Mouse (Mus musculus) brown adipose tissue, adult 24 weeks (tissue): ENCODE data around the gene Car10. TPM values are rescaled to one million over a fixed set of nuclear protein-coding genes. Genes with fewer than 3 reads are reported as not detected.

Experiments
- H3K27ac ChIP-seq: fragments of 200-500 bp; replicated peaks from 2 replicates; pipeline ENCODE4 v1.5.1; 2012; ENCODE audit warnings: low read depth, mild to moderate bottlenecking, low read length
- H3K4me1 ChIP-seq: fragments of 200-500 bp; 2 replicates; pipeline ENCODE4 v1.6.1; 2012; ENCODE audit warnings: low read length, mixed read lengths; ENCODE audit not compliant: control insufficient read depth, insufficient read depth, insufficient read length
- H3K4me3 ChIP-seq: fragments of 200-500 bp; 2 replicates; pipeline ENCODE4 v1.5.1; 2012; ENCODE audit warnings: low read depth, mild to moderate bottlenecking, low read length, moderate library complexity; ENCODE audit not compliant: insufficient read depth
- polyA plus RNA-seq: library from polyadenylated mRNA; stranded (reverse); fragments of >200 nt; gene quantifications from 2 replicates; pipeline ENCODE4 v1.2.4, GENCODE M21; 2012; ENCODE audit not compliant: missing spikeins, insufficient read depth, insufficient read length

The Car10 gene
- polyA plus RNA-seq, 1 experiment: 0.52 TPM

DNA sequence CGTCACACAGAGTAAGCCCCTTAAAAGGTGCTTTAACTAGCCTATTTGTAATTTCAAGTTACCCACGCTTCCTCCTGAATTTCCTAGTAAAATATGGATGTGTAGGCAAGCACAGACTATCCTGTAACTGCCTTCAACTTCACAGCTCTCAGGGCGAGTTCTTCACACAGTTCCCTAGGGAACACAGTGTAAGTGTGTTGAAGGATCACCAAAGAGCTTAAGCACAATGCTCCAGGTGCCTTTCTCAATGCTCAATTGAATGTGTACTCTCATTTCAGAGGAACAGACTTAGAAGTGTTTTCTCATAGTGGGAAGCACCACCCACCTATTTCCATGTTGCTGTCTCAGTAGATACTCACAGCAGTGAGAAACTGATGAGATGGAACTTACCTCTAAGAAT lies 492.8 kb downstream of the Car10 start:
- no peak overlapping the region for H3K27ac ChIP-seq
- H3K4me3 ChIP-seq: no peak overlapping the region

DNA sequence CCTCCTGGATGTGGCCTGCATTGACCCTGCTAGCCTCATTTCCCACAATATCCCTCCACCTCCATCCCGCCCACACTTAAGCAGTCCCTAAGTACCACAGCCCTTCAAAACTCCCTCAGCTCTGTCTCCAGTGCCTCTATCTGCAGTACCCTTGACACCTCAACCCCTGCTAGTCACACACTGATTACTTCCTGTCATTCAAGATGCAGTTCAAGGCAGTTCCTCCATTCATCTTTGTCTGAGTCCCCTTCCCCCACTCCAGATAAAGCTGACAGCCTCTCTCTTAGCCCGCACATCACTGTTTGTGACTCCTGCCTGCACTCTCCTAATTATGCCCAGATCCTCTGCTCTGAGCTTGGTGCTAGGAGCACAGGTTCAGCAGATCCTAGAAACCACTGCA lies 496.2 kb downstream of the Car10 start:
- Histone ChIP-seq H3K4me3 (no peak overlapping the region), H3K27ac (no peak overlapping the region), H3K4me1 (no peaks in the 10 kb centered on the region)

More for the DNA sequence above, 492.8 kb downstream of the Car10 start:
- no peaks in the 10 kb centered on the region for H3K4me1 ChIP-seq

DNA sequence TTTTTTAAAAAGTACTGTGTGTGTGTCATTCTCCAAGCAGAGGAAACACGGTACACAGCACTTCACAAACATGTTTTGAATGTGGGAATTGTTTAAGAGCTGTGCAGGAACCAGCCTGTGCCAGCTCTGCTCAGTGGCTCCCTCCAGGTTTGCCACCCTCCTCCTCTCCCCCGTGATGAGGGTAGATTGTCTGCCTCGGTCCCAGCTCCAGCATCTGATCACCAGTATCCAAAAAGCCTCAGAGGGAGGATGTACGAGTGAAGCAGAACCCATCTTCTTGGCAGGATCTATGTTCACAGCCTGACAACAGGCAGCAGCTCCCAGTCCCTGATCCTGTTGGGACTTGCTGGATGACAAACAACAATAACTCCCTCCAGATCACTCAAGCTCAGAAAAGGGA lies 500.3 kb downstream of the Car10 start:
- H3K4me1 ChIP-seq: no peaks in the 10 kb centered on the region
- H3K4me3 ChIP-seq: no peak overlapping the region
- no peak overlapping the region for H3K27ac ChIP-seq

DNA sequence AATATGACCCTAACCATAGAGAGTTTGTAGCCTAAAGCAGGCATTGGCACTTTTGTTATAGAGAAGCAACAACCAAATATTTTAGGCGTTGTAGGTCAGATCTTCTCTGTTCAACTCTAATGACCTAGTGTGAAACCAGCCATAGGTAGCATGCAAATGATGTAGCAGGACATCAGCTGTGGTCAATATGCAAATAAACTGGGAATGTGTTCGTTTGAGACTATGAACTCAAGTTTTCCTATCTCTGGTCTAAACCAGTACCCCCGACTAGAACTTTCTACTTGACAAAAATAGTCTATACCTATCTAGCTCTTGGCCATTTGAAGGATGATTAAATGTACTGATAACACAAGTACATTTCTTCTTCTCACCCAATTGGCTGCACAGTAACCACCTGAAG lies 501.9 kb downstream of the Car10 start:
- Histone ChIP-seq H3K4me1 (no peaks in the 10 kb centered on the region), H3K27ac (no peak overlapping the region), H3K4me3 (no peak overlapping the region)

DNA sequence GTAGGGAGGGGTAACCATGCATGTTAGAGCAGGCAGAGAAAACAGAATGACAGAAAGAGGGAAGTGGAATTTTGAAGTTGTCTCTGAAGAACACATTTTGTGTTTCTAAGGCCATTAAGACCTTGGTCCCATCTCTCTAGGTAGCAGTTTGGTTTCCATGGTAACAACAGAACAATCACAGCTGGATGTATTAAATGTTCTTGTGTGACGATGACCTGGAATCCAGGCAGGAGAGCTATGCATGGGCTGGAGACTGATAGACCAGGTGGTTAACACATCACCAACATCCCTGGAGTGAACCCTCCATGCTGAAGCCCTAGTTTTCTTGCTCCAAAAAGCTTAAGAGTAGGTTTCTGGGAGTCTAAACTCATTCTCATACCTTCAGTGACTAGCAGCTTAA lies 505.7 kb downstream of the Car10 start:
- no peak overlapping the region for H3K4me3 ChIP-seq
- no peak overlapping the region for H3K27ac ChIP-seq
- H3K4me1 ChIP-seq: no peaks in the 10 kb centered on the region

DNA sequence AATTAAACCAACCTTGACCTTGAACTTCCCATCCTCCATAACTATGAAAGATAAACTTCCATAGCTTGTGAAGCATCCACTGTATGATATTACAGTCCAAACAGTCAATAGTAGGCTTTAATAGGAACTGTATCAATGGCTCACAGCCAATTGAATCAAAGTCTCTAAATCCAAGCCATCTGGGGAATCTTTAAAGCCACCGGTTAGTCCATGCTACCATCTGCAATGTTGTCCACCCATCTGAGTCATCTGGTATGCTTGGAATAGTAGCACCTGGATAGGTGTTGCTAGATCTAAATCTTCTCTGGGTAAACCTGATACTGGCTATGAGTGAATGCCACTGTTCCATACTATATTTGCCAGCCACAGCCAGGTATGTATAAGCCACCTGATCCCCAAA lies 509.3 kb downstream of the Car10 start:
- no peaks in the 10 kb centered on the region for H3K4me1 ChIP-seq
- no peak overlapping the region for H3K4me3 ChIP-seq
- no peak overlapping the region for H3K27ac ChIP-seq

DNA sequence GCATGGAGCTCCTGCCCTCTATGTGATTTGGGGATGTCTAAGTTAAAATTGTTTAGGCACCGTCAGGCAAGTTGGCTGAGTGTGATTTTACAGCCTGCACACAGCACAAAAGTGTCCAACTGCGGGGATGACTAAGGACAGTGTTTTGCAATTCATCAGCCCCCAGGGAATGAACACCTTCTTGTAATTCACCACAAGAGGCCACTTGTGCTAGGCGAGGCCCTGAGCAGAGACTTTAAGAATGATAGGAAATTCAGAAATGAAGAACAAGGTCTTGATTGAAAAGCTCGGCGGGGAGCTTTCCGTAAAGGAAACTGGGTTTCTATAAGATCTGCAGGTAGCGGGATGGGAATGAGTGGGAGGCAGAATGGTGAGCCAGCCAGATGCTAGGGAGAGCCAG lies 510.9 kb downstream of the Car10 start:
- Histone ChIP-seq H3K27ac (no peak overlapping the region), H3K4me3 (no peak overlapping the region), H3K4me1 (no peaks in the 10 kb centered on the region)

DNA sequence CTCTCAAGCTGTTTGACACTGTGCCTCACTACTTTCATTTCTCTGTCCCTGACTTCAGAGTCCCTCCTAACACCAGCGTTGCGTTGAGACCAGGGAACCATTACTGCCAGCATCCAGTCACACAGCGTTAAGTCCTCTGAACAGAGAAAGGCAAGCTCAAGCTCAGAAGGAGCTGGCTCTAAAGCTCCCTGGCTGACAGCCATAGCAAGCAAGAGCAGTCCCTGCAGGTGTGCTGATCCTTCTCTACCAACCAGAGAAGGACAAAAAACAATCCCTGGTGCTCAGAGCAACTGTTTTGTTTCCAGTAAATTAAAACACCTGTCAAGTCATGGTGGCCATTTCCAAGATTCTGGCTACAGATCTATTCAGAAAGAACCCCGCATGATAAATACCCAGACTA lies 514.2 kb downstream of the Car10 start:
- H3K4me1 ChIP-seq: no peaks in the 10 kb centered on the region
- H3K27ac ChIP-seq: no peak overlapping the region
- no peak overlapping the region for H3K4me3 ChIP-seq

DNA sequence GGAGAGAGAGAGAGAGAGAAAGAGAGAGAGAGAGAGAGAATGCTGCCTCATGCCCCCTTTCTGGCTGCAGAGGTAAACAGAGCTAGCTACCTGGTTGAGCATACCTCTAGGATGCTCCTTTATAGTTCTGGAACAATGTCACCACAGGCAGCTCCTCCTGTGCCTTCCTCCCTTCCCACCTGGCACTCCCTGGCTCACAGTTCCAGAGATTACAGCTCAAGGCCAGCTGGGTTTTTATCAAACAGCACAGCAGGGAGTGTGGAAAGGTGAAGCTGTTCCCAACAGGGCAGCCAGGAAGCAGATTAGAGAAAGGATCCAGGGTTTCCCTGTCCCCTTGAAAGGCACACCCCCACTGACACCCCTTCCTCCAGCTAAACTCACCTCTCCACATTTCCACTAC lies 517.0 kb downstream of the Car10 start:
- Histone ChIP-seq H3K4me1 (no peaks in the 10 kb centered on the region), H3K4me3 (no peak overlapping the region), H3K27ac (no peak overlapping the region)

DNA sequence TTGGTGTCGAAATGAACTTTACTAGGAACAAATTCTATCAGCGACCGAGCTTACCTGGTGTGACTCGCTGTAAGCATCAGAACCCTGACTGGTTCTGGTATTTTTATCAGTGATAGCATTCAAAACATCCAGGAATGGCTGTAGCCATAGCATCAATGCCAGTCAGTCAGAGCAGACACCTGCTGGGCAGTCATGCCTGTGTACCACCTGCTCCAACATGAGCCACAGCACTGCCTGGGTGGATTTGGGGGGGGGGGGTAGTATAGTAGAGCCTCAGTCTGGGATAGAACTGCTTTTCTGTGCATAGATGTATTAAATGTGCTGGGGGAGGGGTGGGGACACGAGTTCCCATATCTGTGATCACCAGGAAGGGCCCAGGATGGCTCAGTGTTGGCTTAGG lies 525.8 kb downstream of the Car10 start:
- no peak overlapping the region for H3K27ac ChIP-seq
- no peak overlapping the region for H3K4me3 ChIP-seq
- H3K4me1 ChIP-seq: no peaks in the 10 kb centered on the region

DNA sequence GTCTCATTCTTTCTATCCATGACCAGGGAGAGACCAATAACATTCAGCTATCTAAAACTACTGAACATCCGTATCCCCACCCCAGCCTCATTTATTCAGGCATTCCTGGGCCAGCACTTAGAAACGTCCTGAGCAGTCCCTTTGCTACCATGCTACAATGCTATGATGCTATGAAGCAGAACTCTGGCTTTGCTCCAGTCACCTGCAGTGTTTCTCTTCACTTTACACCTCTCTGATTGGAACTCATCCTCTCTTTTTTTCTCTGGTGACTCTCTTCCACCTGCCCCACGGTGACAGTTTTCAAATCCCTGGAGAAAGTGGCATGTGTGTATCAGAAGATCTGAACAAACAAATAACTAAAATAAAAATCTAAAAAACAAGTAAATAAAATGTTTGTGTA lies 541.6 kb downstream of the Car10 start:
- Histone ChIP-seq H3K4me3 (no peak overlapping the region), H3K4me1 (no peaks in the 10 kb centered on the region), H3K27ac (no peak overlapping the region)

DNA sequence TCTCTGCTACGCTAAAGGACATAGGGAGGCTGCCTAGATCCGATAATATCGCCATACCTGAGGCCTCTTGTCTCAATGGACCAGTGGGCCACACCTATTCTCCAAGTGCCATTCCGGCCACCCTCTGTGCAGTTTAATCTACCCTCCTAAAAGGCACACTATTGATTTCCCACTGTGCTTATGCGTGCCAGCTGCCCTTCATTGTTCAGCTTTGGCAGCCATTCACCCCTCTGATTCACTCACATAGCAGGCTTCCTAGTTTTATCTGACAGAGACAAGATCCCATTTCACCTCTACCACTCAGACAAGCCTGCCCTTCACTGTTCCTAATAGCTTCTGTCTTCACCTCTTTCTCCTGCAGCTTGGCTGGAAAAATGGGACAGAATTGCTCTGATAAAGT lies 543.1 kb downstream of the Car10 start:
- H3K4me1 ChIP-seq: no peaks in the 10 kb centered on the region
- no peak overlapping the region for H3K4me3 ChIP-seq
- no peak overlapping the region for H3K27ac ChIP-seq

DNA sequence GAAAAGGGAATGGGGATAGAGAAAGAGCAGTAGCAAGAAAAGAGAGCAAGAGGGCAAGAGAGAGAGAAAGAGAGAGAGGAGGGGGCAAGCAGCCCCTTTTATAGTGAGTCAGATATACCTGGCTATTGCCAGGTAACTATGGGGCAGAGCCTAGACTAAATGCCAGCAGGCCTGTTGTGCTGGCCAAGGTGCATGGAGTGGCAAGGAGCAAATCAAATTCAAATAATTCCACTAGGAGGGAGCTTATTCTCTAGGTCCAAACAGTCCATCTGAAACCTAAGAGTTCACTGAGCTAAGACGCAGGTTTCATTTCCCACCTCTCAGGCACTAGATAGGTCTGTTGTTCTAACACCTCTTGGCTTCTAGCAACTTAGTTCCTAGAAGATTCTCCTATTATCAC lies 544.5 kb downstream of the Car10 start:
- Histone ChIP-seq H3K27ac (no peak overlapping the region), H3K4me1 (no peaks in the 10 kb centered on the region), H3K4me3 (no peak overlapping the region)

DNA sequence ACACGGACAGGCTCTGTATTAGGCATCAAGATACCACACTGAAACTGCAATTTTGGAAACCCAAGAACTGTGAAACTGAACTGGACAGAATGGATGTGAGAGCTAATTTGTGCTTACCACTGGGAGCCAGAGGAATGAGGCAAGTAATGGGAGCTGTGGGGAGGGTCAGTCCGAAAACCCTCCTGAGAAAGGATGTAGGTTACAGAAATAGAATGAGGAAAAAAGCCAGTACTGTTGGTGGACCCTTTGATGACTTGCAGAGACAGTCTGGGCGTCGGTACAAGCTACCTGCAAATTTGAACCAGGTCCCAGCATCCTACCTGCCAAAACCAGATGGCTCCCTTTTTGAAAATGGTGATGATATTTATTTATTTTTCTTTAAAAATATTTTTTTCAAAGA lies 545.2 kb downstream of the Car10 start:
- H3K4me3 ChIP-seq: no peak overlapping the region
- H3K4me1 ChIP-seq: no peaks in the 10 kb centered on the region
- no peak overlapping the region for H3K27ac ChIP-seq

DNA sequence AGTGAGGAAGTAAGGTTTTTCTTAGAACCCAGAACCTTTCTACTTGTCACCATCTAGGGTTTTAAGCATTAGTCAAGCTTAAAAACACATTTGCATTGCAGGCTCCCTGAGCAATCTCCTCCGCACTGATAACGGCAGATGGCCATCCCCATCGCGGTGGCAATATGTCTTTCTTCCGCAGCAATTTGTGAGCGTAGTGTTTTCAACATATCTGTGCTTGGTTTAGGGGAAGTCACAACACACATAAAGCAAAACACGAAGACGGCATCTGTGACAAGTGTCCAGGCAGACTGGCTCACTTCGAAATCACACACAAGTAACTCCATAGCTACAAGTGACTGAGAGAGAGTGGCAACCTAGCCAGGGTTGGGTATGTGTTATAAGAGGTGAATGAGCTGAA lies 545.6 kb downstream of the Car10 start:
- H3K27ac ChIP-seq: no peak overlapping the region
- H3K4me3 ChIP-seq: no peak overlapping the region
- no peaks in the 10 kb centered on the region for H3K4me1 ChIP-seq

DNA sequence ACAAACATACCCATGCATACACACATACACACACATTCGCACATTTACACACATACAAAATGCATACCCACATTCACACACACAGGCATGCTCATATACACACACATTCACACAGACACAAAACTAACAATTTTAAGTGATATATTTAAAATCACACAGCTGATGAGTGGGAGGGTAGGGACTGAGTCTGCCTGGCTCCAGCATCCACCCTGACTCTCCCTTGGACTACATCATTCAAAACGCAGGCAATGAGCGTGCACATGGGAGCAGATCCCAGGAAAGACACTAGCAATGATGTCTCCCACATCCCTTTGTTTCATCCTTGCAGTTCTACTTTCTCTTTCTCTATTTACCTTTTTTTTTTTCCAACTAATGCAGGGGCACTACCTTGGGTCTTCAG lies 548.4 kb downstream of the Car10 start:
- no peaks in the 10 kb centered on the region for H3K4me1 ChIP-seq
- H3K4me3 ChIP-seq: no peak overlapping the region
- no peak overlapping the region for H3K27ac ChIP-seq
